Mouse (Mus musculus): ENCODE measurements at regions not wholly inside any gene's neighbourhood (a gene's known extent, or its start where the extent isn't known, plus 50 kb on each side); places are given as distances from the start of the nearest gene placed in this dataset.

- no peak for DNase-seq
Measured at GRCm38 (mm10) chr19:27142181-27142580, 74.1 kb upstream of the Vldlr start.

GRCm38 (mm10) chr19:27147404-27147803, 68.9 kb upstream of the Vldlr start:
- DNase-seq: no peak

GRCm38 (mm10) chr19:27148330-27148729, 68.0 kb upstream of the Vldlr start:
- no peak for DNase-seq

DNA sequence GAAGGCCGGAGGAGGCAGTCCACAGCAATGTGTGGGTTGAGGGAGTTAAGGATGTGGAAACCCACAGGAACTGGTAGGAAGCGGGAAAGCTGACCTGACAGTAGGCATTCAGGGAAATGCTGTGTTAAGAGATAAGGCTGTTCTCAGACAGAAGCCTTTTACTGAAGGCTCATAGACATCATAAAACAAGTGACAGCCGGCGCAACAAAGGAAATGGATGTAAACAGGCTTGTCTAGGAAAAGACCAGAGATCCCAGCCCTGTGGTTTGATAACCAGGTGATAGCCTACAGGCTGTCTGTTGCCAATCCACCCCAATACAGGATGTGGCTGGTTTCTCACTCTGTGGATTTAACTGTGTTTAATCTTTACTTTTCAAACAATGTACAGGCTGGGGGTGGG, 66.7 kb upstream of the Vldlr start:
- DNase-seq: peak in 1 of 2 experiments; percentile 14

- DNase-seq: no peak
Measured at GRCm38 (mm10) chr19:27161933-27162332, 54.4 kb upstream of the Vldlr start.
